8 mouse cellular contexts compared by ENCODE assay signal in the genomic region with DNA sequence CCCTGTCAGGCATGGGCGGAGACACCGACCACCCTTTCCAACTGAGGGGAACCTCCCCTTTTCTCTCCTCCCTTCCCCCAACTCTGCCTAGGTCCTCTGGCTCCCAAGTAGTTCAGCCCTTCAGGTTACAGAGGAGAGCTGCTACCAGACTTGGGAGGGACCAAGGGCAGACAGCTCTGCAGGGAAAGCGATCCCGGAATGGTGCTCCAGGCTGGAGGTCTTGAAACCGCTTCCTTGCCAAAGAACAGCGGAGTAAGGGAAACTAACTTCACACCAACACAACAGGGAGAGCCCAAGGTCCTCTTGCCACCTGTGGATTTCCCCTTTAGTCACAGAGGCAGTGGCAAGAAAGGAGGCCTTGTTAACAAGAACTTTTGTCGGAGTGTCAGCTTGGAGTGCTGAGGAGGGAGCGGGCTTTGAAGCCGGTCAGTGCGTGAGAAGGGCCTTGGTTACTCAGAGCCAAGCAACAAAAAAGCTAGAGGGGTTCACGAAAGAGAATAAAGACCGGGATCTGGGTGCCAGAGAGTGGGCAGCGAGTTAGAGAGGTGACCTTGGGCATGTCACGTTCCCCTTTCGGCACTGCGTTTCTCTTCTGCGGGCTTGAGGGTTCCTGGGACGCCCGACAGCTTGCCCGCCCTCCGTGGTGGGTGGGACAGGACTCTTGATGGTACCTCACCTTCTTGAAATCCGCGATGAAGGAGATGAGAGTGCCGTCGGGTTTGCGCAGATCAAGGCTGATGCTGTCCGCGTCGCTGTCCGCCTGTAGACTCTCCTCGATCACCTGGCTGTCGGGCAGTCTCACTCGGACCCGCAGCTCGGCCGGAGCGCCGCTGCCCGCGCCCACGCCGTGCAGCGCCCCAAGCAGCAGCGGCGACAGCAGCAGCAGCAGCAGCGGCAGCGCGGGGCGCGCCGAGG. TPM values are rescaled to one million over a fixed set of nuclear protein-coding genes. Genes with fewer than 3 reads are reported as not detected.
DNase-seq lines count a peak whose midpoint lies in the region; TF ChIP-seq lines count a peak whose summit lies in the region.

No protein-coding gene starts in this region.

- DNase-seq in lung, adult 2 months: peak; percentile 17
- DNase-seq in lung, adult 18-20 months: no peak
- peak; percentile 26 for DNase-seq in embryonic facial prominence, embryonic 10.5 days (ENCODE audit: low spot score)
- DNase-seq in induced T-regulatory cell, adult 2 months (ENCODE audit: low read depth): peak; percentile 28
- DNase-seq in cerebellum, postnatal 25 days: no peak
- DNase-seq in right cerebral cortex, adult 2 months (ENCODE audit: low spot score in 2 of 2): no peak
- no peak for DNase-seq in gastrocnemius, postnatal 10 days

- peaks cover 32% of the 10 kb centered on the region for H3K36me3 ChIP-seq in embryonic facial prominence, embryonic 10.5 days (replicated peaks)
- H3K36me3 ChIP-seq in megakaryocyte, embryonic 14.5 days (replicated peaks; ENCODE audit: low read length): no peaks in the 10 kb centered on the region

- peak overlapping the region; percentile 91 for H3K27ac ChIP-seq in embryonic facial prominence, embryonic 10.5 days (replicated peaks)

- no peak for TF ChIP-seq CTCF in lung, adult 2 months (IDR thresholded peaks at IDR 0.05; ENCODE audit: insufficient read depth, low read length)

- no peaks in the 10 kb centered on the region for H3K4me1 ChIP-seq in lung, adult 2 months (ENCODE audit: control insufficient read depth, insufficient read depth, low read length)
- H3K4me1 ChIP-seq in embryonic facial prominence, embryonic 10.5 days: peaks cover 81% of the 10 kb centered on the region
- H3K4me1 ChIP-seq in megakaryocyte, embryonic 14.5 days: peaks cover 23% of the 10 kb centered on the region

- TF ChIP-seq POLR2A in lung, adult 2 months (IDR thresholded peaks at IDR 0.05; ENCODE audit: borderline replicate concordance, extremely low read depth, low read depth, low read length): no peak

- WGBS in lung, adult 2 months: 5% methylated on average over 50 of the region's 51 CpGs
- WGBS in embryonic facial prominence, embryonic 10.5 days: under 1% methylated on average over 51 of the region's 51 CpGs

- H3K9me3 ChIP-seq in embryonic facial prominence, embryonic 10.5 days: no peaks in the 10 kb centered on the region
- no peaks in the 10 kb centered on the region for H3K9me3 ChIP-seq in megakaryocyte, embryonic 14.5 days

- H3K27me3 ChIP-seq in embryonic facial prominence, embryonic 10.5 days (replicated peaks; ENCODE audit: low read depth, poor library complexity, severe bottlenecking): peaks cover 19% of the 10 kb centered on the region
- peaks cover 83% of the 10 kb centered on the region for H3K27me3 ChIP-seq in megakaryocyte, embryonic 14.5 days (replicated peaks)

- H3K4me3 ChIP-seq in lung, adult 2 months (replicated peaks; ENCODE audit: extremely low read depth, low read depth, low read length): peak overlapping the region; percentile 70
- peak overlapping the region; percentile 82 for H3K4me3 ChIP-seq in embryonic facial prominence, embryonic 10.5 days
- peak overlapping the region; percentile 91 for H3K4me3 ChIP-seq in megakaryocyte, embryonic 14.5 days (replicated peaks)

RNA-seq across cellular contexts. Expression of a gene that starts 0.8 kb away (rescaled TPM):
- 9.2 and 10.1 TPM in 2 replicates for polyA plus RNA-seq in lung, adult 2 months (2012; rRNA removed)
- polyA plus RNA-seq in embryonic facial prominence, embryonic 10.5 days (2016; fragmentation: Nextera tagmentation; extraction: Ambion mirVana): 55.2 and 57.0 TPM in 2 replicates
- polyA plus RNA-seq in megakaryocyte, embryonic 14.5 days (2012; ENCODE audit: insufficient read depth, low replicate concordance): 8.2 TPM in 1 of 2 replicates, not detected in the other
- total RNA-seq in gastrocnemius, postnatal 10 days (2021): 10 to 100 TPM; 26.2 to 34.2 TPM

RNA-seq across cellular contexts. Expression of a gene that starts 28.7 kb away (rescaled TPM):
- 0.07 and 0.46 TPM in 2 replicates for polyA plus RNA-seq in lung, adult 2 months (2012; rRNA removed)
- polyA plus RNA-seq in embryonic facial prominence, embryonic 10.5 days (2016; fragmentation: Nextera tagmentation; extraction: Ambion mirVana): not detected in 2 replicates
- polyA plus RNA-seq in megakaryocyte, embryonic 14.5 days (2012; ENCODE audit: insufficient read depth, low replicate concordance): 1.3 TPM in 1 of 2 replicates, not detected in the other
- under 1 TPM in 1 of 2 experiments, not detected in 1; 0.09 TPM for total RNA-seq in gastrocnemius, postnatal 10 days (2021)

Comparison
In these comparisons a context has a peak if more than half of its experiments do, and no peak if none do; other contexts are left out.
1. DNase-seq: peak in lung, adult 2 months (single experiment), embryonic facial prominence, embryonic 10.5 days (single experiment) and induced T-regulatory cell, adult 2 months (single experiment); none in lung, adult 18-20 months (0 of 2), cerebellum, postnatal 25 days (0 of 2), right cerebral cortex, adult 2 months (0 of 2) and gastrocnemius, postnatal 10 days (single experiment).
2. Peak in every context shown above with its lines, with median percentiles within 50 percentile points of each other: H3K4me3 ChIP-seq.